Mouse (Mus musculus) c-Kit-positive CD71-negative TER-119-negative erythroid progenitor cells, embryonic 14.5 days (primary cell): ENCODE measurements around the gene Rae1.

ENCODE experiments used
- DNase-seq: peaks from one replicate; pipeline ENCODE4 v3.0.0-alpha.2; 2013; ENCODE audit warnings: low read depth

The Rae1 gene

GRCm38 (mm10) chr2:172999630-173000284 lies at the start of gene Rae1:
Gene Rae1, plus strand, starts transcription at chr2:173000117.
- DNase-seq, result peak; percentile 98

- no peak for DNase-seq
Measured at GRCm38 (mm10) chr2:172950119-172950676, 49.7 kb upstream of the Rae1 start.

- no peak for DNase-seq
Measured at GRCm38 (mm10) chr2:172950722-172951121, 49.2 kb upstream of the Rae1 start.

- DNase-seq, result no peak
Measured at GRCm38 (mm10) chr2:172951976-172952375, 47.9 kb upstream of the Rae1 start.

- DNase-seq, result no peak
Measured at GRCm38 (mm10) chr2:172958579-172958978, 41.3 kb upstream of the Rae1 start.

- DNase-seq, result no peak
Measured at GRCm38 (mm10) chr2:172959006-172959768, 40.7 kb upstream of the Rae1 start.

GRCm38 (mm10) chr2:172960350-172960749 lies 39.6 kb upstream of the Rae1 start:
- no peak for DNase-seq

GRCm38 (mm10) chr2:172961211-172961610 lies 38.7 kb upstream of the Rae1 start:
- no peak for DNase-seq

- no peak for DNase-seq
Measured at GRCm38 (mm10) chr2:172965249-172965648, 34.7 kb upstream of the Rae1 start.

- no peak for DNase-seq
Measured at GRCm38 (mm10) chr2:172966480-172966879, 33.4 kb upstream of the Rae1 start.

GRCm38 (mm10) chr2:172971865-172972264 lies 28.1 kb upstream of the Rae1 start:
- no peak for DNase-seq

- DNase-seq, result no peak
Measured at GRCm38 (mm10) chr2:172973806-172974565, 25.9 kb upstream of the Rae1 start.

- DNase-seq, result no peak
Measured at GRCm38 (mm10) chr2:172974701-172975100, 25.2 kb upstream of the Rae1 start.

GRCm38 (mm10) chr2:172975159-172975558 lies 24.8 kb upstream of the Rae1 start:
- no peak for DNase-seq

GRCm38 (mm10) chr2:172976661-172977238 lies 23.2 kb upstream of the Rae1 start:
- no peak for DNase-seq

GRCm38 (mm10) chr2:172977409-172978130 lies 22.3 kb upstream of the Rae1 start, which contains the start of gene Spo11:
Gene Spo11, plus strand, starts transcription at chr2:172977700.
- DNase-seq, result no peak

- DNase-seq, result no peak
Measured at GRCm38 (mm10) chr2:172978131-172978633, 21.7 kb upstream of the Rae1 start.

GRCm38 (mm10) chr2:172979666-172980345 lies 20.1 kb upstream of the Rae1 start:
- DNase-seq, result no peak

- no peak for DNase-seq
Measured at GRCm38 (mm10) chr2:172982776-172983561, 16.9 kb upstream of the Rae1 start.

- no peak for DNase-seq
Measured at GRCm38 (mm10) chr2:172990161-172990560, 9.8 kb upstream of the Rae1 start.
